Mouse (Mus musculus) right cerebral cortex, adult 18-20 months (tissue): ENCODE data around the gene Nrd1.

Experiments used
- DNase-seq: peaks from one replicate; pipeline ENCODE4 v3.0.0; 2022; ENCODE audit warnings: mixed read lengths

The Nrd1 gene

GRCm38 (mm10) chr4:109029857-109030256 is 29.4 kb downstream of the Nrd1 start:
- DNase-seq = no peak

GRCm38 (mm10) chr4:109030266-109030665 is 29.8 kb downstream of the Nrd1 start:
- DNase-seq = no peak

- no peak for DNase-seq
Measured at GRCm38 (mm10) chr4:109036327-109036726, 35.9 kb downstream of the Nrd1 start.

GRCm38 (mm10) chr4:109042739-109043138 is 42.3 kb downstream of the Nrd1 start:
- no peak for DNase-seq

- no peak for DNase-seq
Measured at GRCm38 (mm10) chr4:109043294-109043693, 42.8 kb downstream of the Nrd1 start.

- DNase-seq = no peak
Measured at GRCm38 (mm10) chr4:109043756-109044155, 43.3 kb downstream of the Nrd1 start.

GRCm38 (mm10) chr4:109048258-109048657 is 47.8 kb downstream of the Nrd1 start:
- DNase-seq = no peak

- DNase-seq = no peak
Measured at GRCm38 (mm10) chr4:109052282-109052681, 51.8 kb downstream of the Nrd1 start.

- no peak for DNase-seq
Measured at GRCm38 (mm10) chr4:109054003-109054402, 53.5 kb downstream of the Nrd1 start.

- no peak for DNase-seq
Measured at GRCm38 (mm10) chr4:109056351-109056750, 55.9 kb downstream of the Nrd1 start.

- no peak for DNase-seq
Measured at GRCm38 (mm10) chr4:109057640-109058039, 57.2 kb downstream of the Nrd1 start.

- DNase-seq = no peak
Measured at GRCm38 (mm10) chr4:109059255-109059821, 58.9 kb downstream of the Nrd1 start.

- DNase-seq = no peak
Measured at GRCm38 (mm10) chr4:109064941-109065340, 64.5 kb downstream of the Nrd1 start.

GRCm38 (mm10) chr4:109065714-109066113 is 65.3 kb downstream of the Nrd1 start:
- no peak for DNase-seq

- no peak for DNase-seq
Measured at GRCm38 (mm10) chr4:109072891-109073290, 72.4 kb downstream of the Nrd1 start.

- no peak for DNase-seq
Measured at GRCm38 (mm10) chr4:109073296-109073695, 72.8 kb downstream of the Nrd1 start.

- no peak for DNase-seq
Measured at GRCm38 (mm10) chr4:109078941-109079340, 78.5 kb downstream of the Nrd1 start.

GRCm38 (mm10) chr4:109079676-109080075 is 79.2 kb downstream of the Nrd1 start:
- no peak for DNase-seq

- DNase-seq = no peak
Measured at GRCm38 (mm10) chr4:109080118-109080517, 79.7 kb downstream of the Nrd1 start.

- DNase-seq = no peak
Measured at GRCm38 (mm10) chr4:109089171-109089570, 88.7 kb downstream of the Nrd1 start.

GRCm38 (mm10) chr4:109089999-109090398 is 89.5 kb downstream of the Nrd1 start:
- no peak for DNase-seq

- DNase-seq = no peak
Measured at GRCm38 (mm10) chr4:109091241-109091777, 90.9 kb downstream of the Nrd1 start.

GRCm38 (mm10) chr4:109092344-109092743 is 91.9 kb downstream of the Nrd1 start:
- no peak for DNase-seq

- DNase-seq = no peak
Measured at GRCm38 (mm10) chr4:109094269-109094668, 93.8 kb downstream of the Nrd1 start.

GRCm38 (mm10) chr4:109098861-109099260 is 98.4 kb downstream of the Nrd1 start:
- DNase-seq = no peak
